Mouse (Mus musculus): Measurements from ENCODE around the gene Epyc.

- TF ChIP-seq CTCF (IDR thresholded peaks at IDR 0.05; ENCODE audit: extremely low read depth, insufficient read length, insufficient replicate concordance, low read depth, low read length) (no peak), POLR2A (IDR thresholded peaks at IDR 0.05; ENCODE audit: low read depth, low read length) (no peak)
Observed at GRCm38 (mm10) chr10:97606579-97606978, 37.3 kb upstream of the Epyc start, which contains the start of gene Kera.

Data from small intestine, adult 2 months (tissue).